Mouse (Mus musculus): ENCODE results near the gene 2210016F16Rik. TPM values are rescaled to one million over a fixed set of nuclear protein-coding genes. Genes with fewer than 3 reads are reported as not detected.

2210016F16Rik gene
- polyA plus RNA-seq (2012; rRNA removed; ENCODE audit: low replicate concordance), result 29.7 and 30.2 TPM in 2 replicates

GRCm38 (mm10) chr13:58384779-58385546, at the start of gene 2210016F16Rik:
TSS of gene 2210016F16Rik (minus strand) at chr13:58385225.

GRCm38 (mm10) chr13:58403243-58403642, 18.2 kb upstream of the 2210016F16Rik start, which contains the start of gene Hnrnpk:
TSS of gene Hnrnpk (minus strand) at chr13:58403343.

GRCm38 (mm10) chr13:58402003-58402743, 17.1 kb upstream of the 2210016F16Rik start, which contains the start of gene Rmi1:
TSS of gene Rmi1 (plus strand) at chr13:58402248.

GRCm38 (mm10) chr13:58358629-58359303, 26.3 kb downstream of the 2210016F16Rik start, which contains the start of gene Kif27:
TSS of gene Kif27 (minus strand) at chr13:58359122.

Other genes with a start within 250 kb of the 2210016F16Rik start
- 26.6 and 33.8 TPM in 2 replicates for gene Idnk, start 227.6 kb downstream of the 2210016F16Rik start, polyA plus RNA-seq (2012; rRNA removed; ENCODE audit: low replicate concordance)
- 160 and 177 TPM in 2 replicates for gene Ubqln1, start 169.6 kb downstream of the 2210016F16Rik start, polyA plus RNA-seq (2012; rRNA removed; ENCODE audit: low replicate concordance)
- gene Gkap1, start 109.5 kb downstream of the 2210016F16Rik start, polyA plus RNA-seq (2012; rRNA removed; ENCODE audit: low replicate concordance), result 7.1 and 8.5 TPM in 2 replicates
- gene Kif27, start 26.1 kb downstream of the 2210016F16Rik start, polyA plus RNA-seq (2012; rRNA removed; ENCODE audit: low replicate concordance), result 0.23 and 0.44 TPM in 2 replicates
- 9.2 and 9.6 TPM in 2 replicates for gene Rmi1, start 17.0 kb upstream of the 2210016F16Rik start, polyA plus RNA-seq (2012; rRNA removed; ENCODE audit: low replicate concordance)
- 208 and 328 TPM in 2 replicates for gene Hnrnpk, start 18.1 kb upstream of the 2210016F16Rik start, polyA plus RNA-seq (2012; rRNA removed; ENCODE audit: low replicate concordance)
- 3.3 TPM in 1 of 2 replicates, not detected in the other for gene Slc28a3, start 225.7 kb upstream of the 2210016F16Rik start, polyA plus RNA-seq (2012; rRNA removed; ENCODE audit: low replicate concordance)

All from subcutaneous adipose tissue, adult 2 months (tissue).